Mouse (Mus musculus): ENCODE data around the gene Rapgef1. TPM values are rescaled to one million over a fixed set of nuclear protein-coding genes. Genes with fewer than 3 reads are reported as not detected.

The Rapgef1 gene
- polyA plus RNA-seq (2015; fragmentation: Nextera tagmentation; extraction: Ambion mirVana), result 5.5 and 7.3 TPM in 2 replicates

GRCm38 (mm10) chr2:29619484-29620300, at the start of gene Rapgef1:
Rapgef1 (plus strand) TSS chr2:29619720.
- WGBS (ENCODE audit: insufficient replicate concordance), result under 1% methylated on average over 77 of the region's 101 CpGs
- peak; percentile 74 for ATAC-seq (ENCODE audit: insufficient read depth)
- peaks cover 51% of the 10 kb centered on the region for H3K4me1 ChIP-seq (replicated peaks)
- no peaks in the 10 kb centered on the region for H3K27me3 ChIP-seq
- H3K4me2 ChIP-seq, result peak within 1 kb of the TSS; percentile 91
- peak within 1 kb of the TSS; percentile 76 for H3K9ac ChIP-seq
- peak within 1 kb of the TSS; percentile 86 for H3K4me3 ChIP-seq (replicated peaks)
- H3K9me3 ChIP-seq (replicated peaks), result no peaks in the 10 kb centered on the region
- H3K36me3 ChIP-seq (replicated peaks), result no peaks in the 10 kb centered on the region
- H3K27ac ChIP-seq (replicated peaks), result peak within 1 kb of the TSS; percentile 73

GRCm38 (mm10) chr2:29571921-29572700, 47.4 kb upstream of the Rapgef1 start:
- 39% methylated on average over 9 of the region's 9 CpGs for WGBS (ENCODE audit: insufficient replicate concordance)
- H3K4me3 ChIP-seq (replicated peaks), result no peak overlapping the region
- ATAC-seq (ENCODE audit: insufficient read depth), result no peak
- no peak overlapping the region for H3K27ac ChIP-seq (replicated peaks)
- H3K27me3 ChIP-seq, result peaks cover 8% of the 10 kb centered on the region; the same call in 1 of the 2 replicates
- no peaks in the 10 kb centered on the region for H3K4me1 ChIP-seq (replicated peaks)
- H3K4me2 ChIP-seq, result no peak overlapping the region
- no peak overlapping the region for H3K9ac ChIP-seq
- no peaks in the 10 kb centered on the region for H3K9me3 ChIP-seq (replicated peaks)
- no peaks in the 10 kb centered on the region for H3K36me3 ChIP-seq (replicated peaks)

GRCm38 (mm10) chr2:29572811-29573427, 46.6 kb upstream of the Rapgef1 start:
- Histone ChIP-seq H3K27ac (replicated peaks) (no peak overlapping the region), H3K36me3 (replicated peaks) (no peaks in the 10 kb centered on the region), H3K9me3 (replicated peaks) (no peaks in the 10 kb centered on the region), H3K4me1 (replicated peaks) (no peaks in the 10 kb centered on the region), H3K9ac (no peak overlapping the region), H3K27me3 (peaks cover 8% of the 10 kb centered on the region; the same call in 1 of the 2 replicates), H3K4me3 (replicated peaks) (no peak overlapping the region), H3K4me2 (no peak overlapping the region)
- no peak for ATAC-seq (ENCODE audit: insufficient read depth)
- 51% methylated on average over 5 of the region's 5 CpGs for WGBS (ENCODE audit: insufficient replicate concordance)

- ATAC-seq (ENCODE audit: insufficient read depth), result no peak
- no peaks in the 10 kb centered on the region for H3K9me3 ChIP-seq (replicated peaks)
- no peak overlapping the region for H3K4me2 ChIP-seq
- no peak overlapping the region for H3K27ac ChIP-seq (replicated peaks)
- no peak overlapping the region for H3K9ac ChIP-seq
- no peaks in the 10 kb centered on the region for H3K36me3 ChIP-seq (replicated peaks)
- H3K4me1 ChIP-seq (replicated peaks), result no peaks in the 10 kb centered on the region
- peaks cover 8% of the 10 kb centered on the region; the same call in 1 of the 2 replicates for H3K27me3 ChIP-seq
- no peak overlapping the region for H3K4me3 ChIP-seq (replicated peaks)
- WGBS (ENCODE audit: insufficient replicate concordance), result 9% methylated on average over 5 of the region's 5 CpGs
These were observed 45.9 kb upstream of the Rapgef1 start for GRCm38 (mm10) chr2:29573591-29573990.

GRCm38 (mm10) chr2:29574187-29574586, 45.3 kb upstream of the Rapgef1 start:
- H3K4me1 ChIP-seq (replicated peaks), result no peaks in the 10 kb centered on the region
- no peaks in the 10 kb centered on the region for H3K36me3 ChIP-seq (replicated peaks)
- no peaks in the 10 kb centered on the region for H3K9me3 ChIP-seq (replicated peaks)
- H3K4me3 ChIP-seq (replicated peaks), result no peak overlapping the region
- H3K4me2 ChIP-seq, result no peak overlapping the region
- H3K27me3 ChIP-seq, result peaks cover 8% of the 10 kb centered on the region; the same call in 1 of the 2 replicates
- no peak for ATAC-seq (ENCODE audit: insufficient read depth)
- no peak overlapping the region for H3K27ac ChIP-seq (replicated peaks)
- 41% methylated on average over 11 of the region's 11 CpGs for whole genome bisulfite sequencing (ENCODE audit: insufficient replicate concordance)
- no peak overlapping the region for H3K9ac ChIP-seq

GRCm38 (mm10) chr2:29582415-29582814, 37.1 kb upstream of the Rapgef1 start:
- Histone ChIP-seq H3K4me1 (replicated peaks) (no peaks in the 10 kb centered on the region), H3K4me3 (replicated peaks) (no peak overlapping the region), H3K4me2 (no peak overlapping the region), H3K9me3 (replicated peaks) (no peaks in the 10 kb centered on the region), H3K27me3 (peaks cover 7% of the 10 kb centered on the region; the same call in 1 of the 2 replicates), H3K36me3 (replicated peaks) (no peaks in the 10 kb centered on the region), H3K9ac (no peak overlapping the region), H3K27ac (replicated peaks) (no peak overlapping the region)
- no peak for ATAC-seq (ENCODE audit: insufficient read depth)
- 4% methylated on average over 7 of the region's 7 CpGs for WGBS (ENCODE audit: insufficient replicate concordance)

GRCm38 (mm10) chr2:29586017-29586702, 33.4 kb upstream of the Rapgef1 start:
- Histone ChIP-seq H3K9ac (no peak overlapping the region), H3K36me3 (replicated peaks) (no peaks in the 10 kb centered on the region), H3K27ac (replicated peaks) (no peak overlapping the region), H3K4me3 (replicated peaks) (no peak overlapping the region), H3K4me2 (no peak overlapping the region), H3K9me3 (replicated peaks) (no peaks in the 10 kb centered on the region), H3K27me3 (peaks cover 7% of the 10 kb centered on the region; the same call in 1 of the 2 replicates), H3K4me1 (replicated peaks) (no peaks in the 10 kb centered on the region)
- no peak for ATAC-seq (ENCODE audit: insufficient read depth)
- WGBS (ENCODE audit: insufficient replicate concordance), result 34% methylated on average over 8 of the region's 8 CpGs

GRCm38 (mm10) chr2:29588006-29588405, 31.5 kb upstream of the Rapgef1 start:
- no peak overlapping the region for H3K9ac ChIP-seq
- no peak for ATAC-seq (ENCODE audit: insufficient read depth)

GRCm38 (mm10) chr2:29589266-29589665, 30.3 kb upstream of the Rapgef1 start:
- Histone ChIP-seq H3K4me3 (replicated peaks) (no peak overlapping the region), H3K4me1 (replicated peaks) (no peaks in the 10 kb centered on the region), H3K9me3 (replicated peaks) (no peaks in the 10 kb centered on the region), H3K9ac (no peak overlapping the region), H3K27ac (replicated peaks) (no peak overlapping the region), H3K36me3 (replicated peaks) (no peaks in the 10 kb centered on the region), H3K4me2 (no peak overlapping the region), H3K27me3 (peaks cover 7% of the 10 kb centered on the region; the same call in 1 of the 2 replicates)
- WGBS (ENCODE audit: insufficient replicate concordance), result 14% methylated on average over 10 of the region's 10 CpGs
- no peak for ATAC-seq (ENCODE audit: insufficient read depth)

More at GRCm38 (mm10) chr2:29588006-29588405, 31.5 kb upstream of the Rapgef1 start:
- no peaks in the 10 kb centered on the region for H3K36me3 ChIP-seq (replicated peaks)
- WGBS (ENCODE audit: insufficient replicate concordance), result 44% methylated on average over 4 of the region's 4 CpGs
- H3K9me3 ChIP-seq (replicated peaks), result no peaks in the 10 kb centered on the region
- no peak overlapping the region for H3K4me2 ChIP-seq
- H3K4me1 ChIP-seq (replicated peaks), result no peaks in the 10 kb centered on the region
- H3K4me3 ChIP-seq (replicated peaks), result no peak overlapping the region
- H3K27ac ChIP-seq (replicated peaks), result no peak overlapping the region
- H3K27me3 ChIP-seq, result peaks cover 7% of the 10 kb centered on the region; the same call in 1 of the 2 replicates

- Histone ChIP-seq H3K27ac (replicated peaks) (no peak overlapping the region), H3K4me2 (no peak overlapping the region), H3K4me3 (replicated peaks) (no peak overlapping the region), H3K4me1 (replicated peaks) (no peaks in the 10 kb centered on the region), H3K9ac (no peak overlapping the region), H3K9me3 (replicated peaks) (no peaks in the 10 kb centered on the region), H3K27me3 (no peaks in the 10 kb centered on the region; the same call in 1 of the 2 replicates), H3K36me3 (replicated peaks) (no peaks in the 10 kb centered on the region)
- 67% methylated on average over 6 of the region's 6 CpGs for WGBS (ENCODE audit: insufficient replicate concordance)
- ATAC-seq (ENCODE audit: insufficient read depth), result no peak
These were observed 27.9 kb upstream of the Rapgef1 start for GRCm38 (mm10) chr2:29591626-29592025.
